Mouse (Mus musculus): ENCODE data around the gene Arhgap30.

Arhgap30 gene

DNA sequence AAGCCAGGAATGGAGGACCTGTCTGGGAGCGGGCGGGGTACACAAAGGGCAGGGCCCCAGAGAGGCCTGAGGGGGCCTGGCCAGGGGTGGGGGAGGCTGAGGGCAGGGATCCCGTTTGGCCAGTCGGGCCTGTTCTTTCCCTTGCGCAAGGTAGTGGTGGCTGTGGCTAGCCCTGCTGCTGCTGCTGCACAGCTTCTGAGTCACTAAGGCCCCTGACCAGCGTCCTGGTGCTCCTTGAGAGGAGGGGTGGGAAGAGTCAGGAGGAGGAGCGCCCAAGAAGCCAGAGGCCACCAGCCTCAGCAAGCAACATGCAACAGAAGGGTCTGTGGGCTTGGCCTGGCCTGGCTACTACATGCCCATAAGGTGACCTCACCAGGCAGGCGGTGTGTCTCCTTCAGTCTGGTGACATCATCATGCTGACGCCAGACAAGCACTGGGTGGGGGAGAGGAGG is 13.1 kb upstream of the Arhgap30 start:
- peak; percentile 80 for DNase-seq (ENCODE audit: extremely low read depth, insufficient read length, low spot score)

- DNase-seq (ENCODE audit: extremely low read depth, insufficient read length, low spot score) = no peak
Observed at GRCm38 (mm10) chr1:171378298-171378697, 10.5 kb upstream of the Arhgap30 start.

GRCm38 (mm10) chr1:171379935-171380599 is 8.7 kb upstream of the Arhgap30 start:
- no peak for DNase-seq (ENCODE audit: extremely low read depth, insufficient read length, low spot score)

DNA sequence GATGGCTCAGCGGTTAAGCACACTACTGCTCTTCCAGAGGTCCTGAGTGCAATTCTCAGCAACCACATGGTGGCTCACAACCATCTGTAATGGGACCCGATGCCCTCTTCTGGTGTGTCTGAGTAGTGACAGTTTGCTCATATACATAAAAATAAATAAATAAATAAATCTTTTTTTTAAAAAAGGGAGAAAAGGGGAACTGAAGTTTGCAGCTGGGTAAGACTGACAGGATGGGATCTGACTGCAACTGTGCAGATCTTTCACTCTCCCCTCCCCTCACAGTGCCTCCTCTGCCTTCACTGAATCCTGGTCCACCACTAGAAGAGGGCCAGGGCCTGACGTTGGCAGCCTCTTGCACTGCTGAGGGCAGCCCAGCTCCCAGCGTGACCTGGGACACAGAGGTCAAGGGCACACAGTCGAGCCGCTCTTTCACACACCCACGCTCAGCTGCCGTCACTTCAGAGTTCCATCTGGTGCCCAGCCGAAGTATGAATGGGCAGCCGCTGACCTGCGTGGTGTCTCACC is 6.6 kb upstream of the Arhgap30 start:
- DNase-seq (ENCODE audit: extremely low read depth, insufficient read length, low spot score) = no peak

DNA sequence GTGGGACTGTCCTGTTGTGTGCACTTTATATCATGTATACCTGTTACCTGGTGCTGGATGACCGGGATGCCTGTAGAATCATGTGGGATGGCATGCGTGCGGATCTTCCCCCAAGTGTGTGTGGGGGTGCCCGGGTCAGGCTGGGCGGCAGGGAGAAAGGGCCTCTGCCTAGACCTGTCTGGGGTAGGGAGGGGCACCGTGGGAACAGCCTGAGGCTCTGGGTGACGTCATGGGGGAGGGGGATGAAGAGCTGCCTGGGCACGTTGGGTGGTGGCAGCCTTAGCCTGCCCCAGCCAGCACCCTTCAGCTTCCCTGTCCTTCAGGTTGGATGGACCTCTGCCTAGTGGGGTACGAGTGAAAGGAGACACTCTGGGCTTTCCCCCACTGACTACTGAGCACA is 4.4 kb upstream of the Arhgap30 start:
- no peak for DNase-seq (ENCODE audit: extremely low read depth, insufficient read length, low spot score)

GRCm38 (mm10) chr1:171385171-171385570 is 3.6 kb upstream of the Arhgap30 start:
- no peak for DNase-seq (ENCODE audit: extremely low read depth, insufficient read length, low spot score)

DNA sequence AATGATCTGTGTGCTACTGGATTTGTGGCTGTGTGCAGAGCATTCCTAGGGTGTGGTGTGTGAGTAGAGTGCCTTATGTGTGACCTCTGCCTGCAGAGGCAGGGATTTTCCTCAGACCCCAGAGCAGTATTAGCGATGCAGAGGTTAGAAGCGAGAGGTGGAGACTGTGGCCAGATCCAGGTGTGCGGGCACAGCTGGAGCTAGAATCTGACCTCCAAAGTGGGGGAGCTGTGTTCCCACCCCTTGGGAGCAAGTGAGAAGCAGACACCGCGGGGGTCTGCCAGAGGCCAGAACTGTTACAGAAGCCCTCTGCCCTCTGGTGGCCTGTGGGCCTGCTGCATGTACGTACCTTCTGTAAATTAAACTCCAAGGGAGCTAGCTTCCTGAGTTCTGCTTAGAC is 1.7 kb upstream of the Arhgap30 start:
- no peak for DNase-seq (ENCODE audit: extremely low read depth, insufficient read length, low spot score)

DNA sequence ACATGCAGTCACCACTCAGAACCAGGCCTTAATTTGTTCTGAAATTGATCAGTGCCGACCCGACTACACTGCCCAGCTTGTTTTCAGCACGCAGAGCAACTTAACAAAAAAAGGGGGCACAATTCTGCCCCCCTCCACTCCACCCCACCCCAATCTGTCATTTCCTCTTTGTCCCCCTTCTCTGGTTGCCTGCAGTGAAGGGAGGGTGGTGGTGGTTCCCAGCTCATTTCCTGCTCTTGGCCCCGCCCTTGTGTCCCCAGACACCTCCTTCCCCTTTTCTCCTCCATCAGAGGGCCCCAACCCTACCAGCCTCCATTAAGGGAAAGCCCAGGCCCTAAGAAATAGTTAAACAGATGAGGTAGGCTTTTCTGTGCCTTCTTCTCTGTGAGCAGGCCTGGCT is 1.3 kb downstream of the Arhgap30 start:
- no peak for DNase-seq (ENCODE audit: extremely low read depth, insufficient read length, low spot score)

DNA sequence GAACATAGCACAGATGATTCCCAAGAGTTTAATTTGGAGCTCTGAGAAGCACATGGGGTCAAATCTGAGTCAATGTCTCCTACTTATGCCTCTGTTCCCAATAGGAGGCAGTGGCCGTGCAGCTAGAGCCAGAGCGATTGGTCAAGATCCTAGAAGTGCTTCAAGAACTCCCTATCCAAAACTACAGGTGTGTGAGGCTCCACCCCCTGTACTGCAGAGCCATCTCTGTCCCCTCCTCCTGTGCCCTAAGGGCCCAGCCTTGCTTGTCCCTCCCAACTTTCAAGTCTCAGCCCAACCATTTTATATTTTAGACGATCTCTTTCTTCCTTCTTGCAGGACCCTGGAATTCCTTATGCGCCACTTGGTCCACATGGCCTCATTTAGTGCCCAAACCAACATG is 13.1 kb downstream of the Arhgap30 start:
- DNase-seq (ENCODE audit: extremely low read depth, insufficient read length, low spot score) = no peak

DNA sequence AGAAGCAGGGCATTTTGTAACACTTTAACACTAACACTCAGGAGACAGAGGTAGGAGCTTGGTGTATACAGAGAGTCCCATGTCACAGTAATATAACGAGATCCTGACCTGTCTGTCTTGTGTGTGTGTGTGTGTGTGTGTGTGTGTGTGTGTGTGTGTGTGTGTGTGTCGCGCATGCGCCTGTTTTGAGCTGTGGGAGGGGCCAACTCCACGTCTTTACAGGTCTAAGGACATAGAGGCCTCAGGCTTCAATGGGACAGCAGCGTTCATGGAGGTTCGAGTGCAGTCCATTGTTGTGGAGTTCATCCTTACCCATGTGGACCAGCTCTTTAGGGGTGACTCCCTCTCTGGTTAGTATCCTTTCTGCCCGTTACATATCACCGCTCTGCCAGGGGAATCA is 14.2 kb downstream of the Arhgap30 start:
- no peak for DNase-seq (ENCODE audit: extremely low read depth, insufficient read length, low spot score)

- no peak for DNase-seq (ENCODE audit: extremely low read depth, insufficient read length, low spot score)
Observed at GRCm38 (mm10) chr1:171407263-171407662, 18.5 kb downstream of the Arhgap30 start.

- DNase-seq (ENCODE audit: extremely low read depth, insufficient read length, low spot score) = no peak
Observed at GRCm38 (mm10) chr1:171410231-171410630, 21.5 kb downstream of the Arhgap30 start.

- peak; percentile 96 for DNase-seq (ENCODE audit: extremely low read depth, insufficient read length, low spot score)
Observed at GRCm38 (mm10) chr1:171410947-171411484, 22.3 kb downstream of the Arhgap30 start, which contains the start of gene Usf1. TSS of gene Usf1 (plus strand) at chr1:171411313.

DNA sequence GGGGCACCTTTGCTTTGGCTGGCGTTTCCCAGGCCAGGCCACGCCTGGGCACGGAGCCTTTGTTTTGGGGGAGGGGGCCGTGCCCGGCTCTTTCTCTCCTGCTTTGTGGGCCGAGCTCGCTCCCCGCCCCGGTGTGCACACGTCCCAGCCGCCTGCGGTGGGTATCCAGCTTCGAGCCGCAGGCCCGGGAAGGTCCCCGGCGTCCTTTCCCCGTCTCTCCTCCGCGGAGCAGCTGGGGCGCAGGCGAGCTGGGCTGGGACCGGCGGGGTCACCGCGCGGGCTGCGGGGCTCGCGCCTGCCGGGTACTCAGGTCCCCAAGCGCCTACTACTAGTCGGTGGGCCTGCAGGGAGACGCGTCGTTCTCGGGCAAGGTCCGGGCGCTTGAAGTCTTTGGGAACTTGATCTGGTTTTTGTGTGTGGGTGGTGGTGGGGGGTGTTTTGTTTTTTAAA is 22.8 kb downstream of the Arhgap30 start:
- DNase-seq (ENCODE audit: extremely low read depth, insufficient read length, low spot score) = no peak

GRCm38 (mm10) chr1:171412001-171412441 is 23.3 kb downstream of the Arhgap30 start:
- peak; percentile 60 for DNase-seq (ENCODE audit: extremely low read depth, insufficient read length, low spot score)

GRCm38 (mm10) chr1:171412446-171412845 is 23.7 kb downstream of the Arhgap30 start:
- DNase-seq (ENCODE audit: extremely low read depth, insufficient read length, low spot score) = no peak

- no peak for DNase-seq (ENCODE audit: extremely low read depth, insufficient read length, low spot score)
Observed at GRCm38 (mm10) chr1:171413608-171414007, 24.9 kb downstream of the Arhgap30 start.

DNA sequence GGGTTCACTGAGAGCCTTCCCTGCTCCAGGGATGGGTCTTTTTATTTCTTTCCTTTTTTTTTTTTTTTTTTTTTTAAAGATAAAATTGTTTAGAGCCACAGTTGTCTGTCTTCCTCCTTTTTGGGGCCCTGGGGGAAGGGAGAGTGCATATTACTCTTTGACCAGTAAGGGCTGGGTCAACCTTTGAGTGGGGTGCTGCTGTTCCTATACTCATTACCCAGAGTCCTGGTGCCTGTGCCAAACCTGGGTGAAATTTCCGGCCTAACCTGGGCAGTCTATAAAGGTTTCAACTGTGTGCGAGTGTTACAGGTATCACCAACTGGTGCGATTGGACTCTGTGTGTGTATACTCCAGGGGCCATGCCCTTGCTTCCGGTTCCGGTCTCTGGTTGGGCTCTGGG is 29.9 kb downstream of the Arhgap30 start, which contains the start of gene Tstd1:
TSS of gene Tstd1 (plus strand) at position 213 of the 400 bp plus-strand sequence.
- no peak for DNase-seq (ENCODE audit: extremely low read depth, insufficient read length, low spot score)

- DNase-seq (ENCODE audit: extremely low read depth, insufficient read length, low spot score) = no peak
Observed at GRCm38 (mm10) chr1:171419291-171419882, 30.6 kb downstream of the Arhgap30 start.

DNA sequence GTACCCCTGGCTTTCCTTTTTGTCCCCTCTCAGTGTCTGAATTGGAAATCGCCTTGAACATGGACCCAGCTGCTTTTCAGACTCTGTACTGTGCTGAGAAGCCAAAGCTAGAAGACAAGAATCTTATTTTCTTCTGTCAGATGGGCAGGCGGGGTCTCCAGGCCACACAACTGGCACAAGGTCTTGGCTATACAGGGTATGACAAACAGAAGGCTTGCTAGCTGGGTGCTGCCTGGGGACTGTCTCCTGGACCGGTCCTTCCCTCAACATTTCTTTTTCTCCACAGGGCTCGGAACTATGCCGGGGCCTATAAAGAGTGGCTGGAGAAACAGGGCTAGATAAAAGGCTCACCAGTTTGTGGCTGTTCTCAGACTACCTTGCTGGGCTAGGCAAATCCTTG is 31.2 kb downstream of the Arhgap30 start:
- no peak for DNase-seq (ENCODE audit: extremely low read depth, insufficient read length, low spot score)

- DNase-seq (ENCODE audit: extremely low read depth, insufficient read length, low spot score) = no peak
Observed at GRCm38 (mm10) chr1:171422504-171423095, 33.8 kb downstream of the Arhgap30 start.

Measured in 3134 (cell line).